Mouse (Mus musculus): ENCODE measurements around the gene Flrt2.

The Flrt2 gene

GRCm38 (mm10) chr12:95723265-95723664 lies 31.2 kb downstream of the Flrt2 start:
- no peak for ATAC-seq (ENCODE audit: insufficient number of reproducible peaks, low FRiP score, low TSS enrichment)

DNA sequence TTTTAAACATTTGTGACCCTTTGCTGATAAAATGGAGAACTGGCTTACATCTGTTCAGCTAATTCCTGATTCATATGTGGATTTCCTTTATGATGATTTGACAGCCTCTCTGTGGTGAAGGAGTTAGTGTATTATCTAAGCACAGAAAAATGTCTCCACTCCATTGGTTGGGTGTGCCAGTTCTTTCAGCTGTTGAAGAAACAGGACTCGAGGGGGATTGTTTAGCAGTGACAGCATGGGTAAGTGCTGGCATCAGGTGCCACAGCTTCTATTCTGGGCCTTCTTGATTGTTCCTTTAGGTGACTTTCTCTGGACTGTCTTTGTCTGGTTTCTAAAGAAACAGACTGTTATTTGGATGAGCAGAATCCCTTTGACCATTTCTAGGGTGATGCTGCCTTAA lies 42.0 kb downstream of the Flrt2 start:
- ATAC-seq (ENCODE audit: insufficient number of reproducible peaks, low FRiP score, low TSS enrichment): no peak

- ATAC-seq (ENCODE audit: insufficient number of reproducible peaks, low FRiP score, low TSS enrichment): no peak
Observed at GRCm38 (mm10) chr12:95737571-95737970, 45.5 kb downstream of the Flrt2 start.

DNA sequence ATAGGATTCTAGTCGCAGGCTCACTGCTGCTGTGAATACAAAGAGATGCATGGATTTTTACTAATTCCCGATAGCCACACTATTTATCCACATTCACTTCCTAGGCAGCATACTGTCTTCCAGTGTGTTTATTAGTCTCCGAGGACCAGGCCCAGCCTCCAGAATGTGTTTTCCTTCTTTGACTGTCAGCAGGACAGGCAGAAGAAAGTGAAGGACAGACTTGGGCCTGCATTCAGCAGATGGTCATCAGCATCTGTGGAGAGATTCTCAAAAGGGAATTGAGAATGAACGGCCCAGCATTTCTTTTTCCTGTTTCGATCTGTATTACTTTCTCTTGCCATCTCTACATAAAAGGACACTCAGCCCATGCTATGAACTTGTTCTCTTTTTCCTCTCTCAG lies 46.0 kb downstream of the Flrt2 start:
- ATAC-seq (ENCODE audit: insufficient number of reproducible peaks, low FRiP score, low TSS enrichment): no peak

- no peak for ATAC-seq (ENCODE audit: insufficient number of reproducible peaks, low FRiP score, low TSS enrichment)
Observed at GRCm38 (mm10) chr12:95738491-95739135, 46.6 kb downstream of the Flrt2 start.

- no peak for ATAC-seq (ENCODE audit: insufficient number of reproducible peaks, low FRiP score, low TSS enrichment)
Observed at GRCm38 (mm10) chr12:95739739-95740138, 47.7 kb downstream of the Flrt2 start.

GRCm38 (mm10) chr12:95741296-95741695 lies 49.3 kb downstream of the Flrt2 start:
- ATAC-seq (ENCODE audit: insufficient number of reproducible peaks, low FRiP score, low TSS enrichment): no peak

DNA sequence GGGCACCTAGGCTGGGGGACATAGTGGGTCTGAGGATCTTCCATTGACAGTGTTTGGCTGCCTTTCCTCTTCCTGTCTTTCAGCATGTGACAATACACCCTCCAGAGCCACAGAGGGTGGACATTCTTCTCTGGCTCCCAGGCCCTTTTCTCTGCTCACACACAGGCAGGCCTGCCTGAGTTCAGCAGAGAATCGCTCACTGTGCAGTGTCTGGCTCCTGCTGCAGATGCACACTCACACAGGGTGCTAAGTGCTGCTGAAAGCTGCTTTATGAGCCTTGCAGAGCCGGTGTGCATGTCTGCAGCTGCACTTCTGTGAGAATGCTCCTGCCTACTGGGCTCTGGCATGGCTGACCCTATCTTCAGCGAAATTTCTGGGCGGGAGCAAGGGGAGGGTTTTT lies 52.3 kb downstream of the Flrt2 start:
- no peak for ATAC-seq (ENCODE audit: insufficient number of reproducible peaks, low FRiP score, low TSS enrichment)

- no peak for ATAC-seq (ENCODE audit: insufficient number of reproducible peaks, low FRiP score, low TSS enrichment)
Observed at GRCm38 (mm10) chr12:95746856-95747579, 55.0 kb downstream of the Flrt2 start.

GRCm38 (mm10) chr12:95748760-95749159 lies 56.7 kb downstream of the Flrt2 start:
- ATAC-seq (ENCODE audit: insufficient number of reproducible peaks, low FRiP score, low TSS enrichment): no peak

DNA sequence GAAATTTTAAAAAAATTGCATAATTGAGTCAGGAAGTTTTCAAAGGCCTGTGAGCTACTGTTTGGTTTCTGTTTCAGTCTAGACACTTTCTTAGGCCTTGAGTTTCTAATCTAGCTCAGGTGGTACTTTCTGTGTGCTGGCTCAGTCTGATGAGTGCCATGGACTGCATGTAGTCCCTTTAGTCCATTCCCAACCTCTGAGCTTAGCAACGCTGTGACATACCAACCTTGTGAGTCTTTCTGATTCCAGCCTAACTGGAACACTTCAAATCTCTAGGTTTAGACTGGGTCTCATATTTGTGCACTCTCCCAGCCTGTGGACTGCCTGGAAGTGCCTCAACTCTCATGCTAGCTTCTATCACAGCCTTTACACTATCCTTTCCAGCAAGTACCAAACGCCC lies 57.2 kb downstream of the Flrt2 start:
- ATAC-seq (ENCODE audit: insufficient number of reproducible peaks, low FRiP score, low TSS enrichment): no peak

DNA sequence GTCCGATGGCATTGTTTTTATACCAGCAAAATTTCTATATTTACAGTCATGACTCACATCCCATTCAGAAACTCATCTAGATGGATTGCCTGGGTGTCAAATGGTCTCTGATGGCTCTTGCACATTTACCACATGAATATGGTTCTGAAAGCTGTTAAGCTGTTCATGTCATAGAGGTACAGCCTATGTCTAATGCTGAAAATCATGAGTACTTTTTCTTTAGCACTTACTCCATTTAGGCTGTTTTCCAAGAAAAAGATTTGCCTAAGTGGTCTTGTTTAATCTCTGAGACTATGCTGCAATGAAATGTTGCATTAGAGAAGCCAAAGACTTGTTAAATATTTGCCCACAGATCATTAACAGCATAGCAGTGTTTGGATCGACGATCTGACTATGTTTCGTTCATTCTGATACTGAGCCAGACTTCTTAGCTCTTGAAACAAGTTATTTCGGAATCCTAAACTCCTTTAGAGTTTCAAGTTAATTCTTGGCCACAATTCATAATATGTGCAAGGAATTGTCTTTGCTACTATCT lies 67.3 kb downstream of the Flrt2 start:
- ATAC-seq (ENCODE audit: insufficient number of reproducible peaks, low FRiP score, low TSS enrichment): no peak

DNA sequence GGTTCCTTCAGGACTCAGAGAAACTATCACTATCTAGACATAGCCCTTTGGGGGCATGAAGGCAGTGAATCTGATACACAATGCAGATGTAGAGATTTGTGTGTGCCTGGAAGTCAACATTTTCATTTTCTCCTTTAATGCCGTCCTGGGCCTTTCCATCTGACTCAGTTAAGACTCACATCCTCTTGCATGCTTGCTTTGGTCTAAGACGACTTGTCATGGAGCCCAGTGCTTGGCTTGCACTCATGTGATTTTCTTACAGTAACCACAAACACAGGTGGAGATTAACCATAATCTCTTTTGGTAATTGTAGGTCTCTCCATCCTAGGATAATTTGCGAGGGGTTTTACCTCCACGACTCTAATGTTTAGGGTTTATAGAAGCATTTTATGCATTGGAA lies 73.2 kb downstream of the Flrt2 start:
- no peak for ATAC-seq (ENCODE audit: insufficient number of reproducible peaks, low FRiP score, low TSS enrichment)

DNA sequence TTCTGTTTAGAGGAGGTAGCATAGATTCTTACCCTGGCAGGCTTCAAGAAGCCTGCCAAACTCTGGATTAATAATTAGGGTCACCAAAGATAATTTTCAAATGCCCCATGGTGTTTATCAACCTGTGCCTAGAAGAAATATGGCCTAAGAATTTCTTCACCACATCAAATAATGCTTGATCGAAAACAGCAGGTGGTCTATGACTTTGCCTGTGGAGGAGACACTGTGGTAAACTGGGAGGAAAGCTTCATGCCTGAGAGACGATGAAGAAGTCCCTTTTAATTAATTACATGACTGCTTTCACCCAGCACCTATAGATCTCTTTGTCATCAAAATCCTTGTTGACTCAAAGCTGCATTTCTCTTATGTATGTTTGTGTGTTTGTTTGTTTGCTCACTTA lies 77.0 kb downstream of the Flrt2 start:
- no peak for ATAC-seq (ENCODE audit: insufficient number of reproducible peaks, low FRiP score, low TSS enrichment)

- no peak for ATAC-seq (ENCODE audit: insufficient number of reproducible peaks, low FRiP score, low TSS enrichment)
Observed at GRCm38 (mm10) chr12:95770251-95770650, 78.2 kb downstream of the Flrt2 start.

GRCm38 (mm10) chr12:95790146-95790545 lies 98.1 kb downstream of the Flrt2 start:
- ATAC-seq (ENCODE audit: insufficient number of reproducible peaks, low FRiP score, low TSS enrichment): no peak

- ATAC-seq (ENCODE audit: insufficient number of reproducible peaks, low FRiP score, low TSS enrichment): no peak
Observed at GRCm38 (mm10) chr12:95816660-95817059, 124.6 kb downstream of the Flrt2 start.
